Mouse (Mus musculus) activated CD4-positive, CD25-positive, alpha-beta regulatory T cell (primary cell): ENCODE measurements around the gene Ubtf. TPM values are rescaled to one million over a fixed set of nuclear protein-coding genes. Genes with fewer than 3 reads are reported as not detected.

ENCODE experiments used
- polyA plus RNA-seq, 2 experiments: library from polyadenylated mRNA; unstranded; fragments of 100-300 nt; shearing (Covaris generic); gene quantifications; one replicate each; pipeline ENCODE4 v1.2.1; 2017

Gene Ubtf
- polyA plus RNA-seq: 100 to 1,000 TPM; 104 to 123 TPM

GRCm38 (mm10) chr11:102319410-102319792 lies at the start of gene Ubtf:
TSS of gene Ubtf (minus strand) at chr11:102319742.

GRCm38 (mm10) chr11:102366103-102366502 lies 46.6 kb upstream of the Ubtf start, which contains the start of gene Slc4a1:
TSS of gene Slc4a1 (minus strand) at chr11:102366203.

GRCm38 (mm10) chr11:102296491-102297472 lies 22.8 kb downstream of the Ubtf start, which contains the start of gene Atxn7l3:
TSS of gene Atxn7l3 (minus strand) at chr11:102296631.

GRCm38 (mm10) chr11:102284501-102285094 lies 34.9 kb downstream of the Ubtf start, which contains the start of gene Tmub2:
TSS of gene Tmub2 (plus strand) at chr11:102284931.

GRCm38 (mm10) chr11:102268520-102269244 lies 50.9 kb downstream of the Ubtf start, which contains the start of gene Asb16:
TSS of gene Asb16 (plus strand) at chr11:102268743.

Other genes with a start within 250 kb of the Ubtf start
- gene Mpp2, start 231.2 kb downstream of the Ubtf start, polyA plus RNA-seq: 1 to 10 TPM; 1.5 to 3.2 TPM
- gene Ppy, start 218.4 kb downstream of the Ubtf start, polyA plus RNA-seq: not detected
- not detected for gene Pyy, start 211.9 kb downstream of the Ubtf start, polyA plus RNA-seq
- under 1 TPM in 1 of 2 experiments, not detected in 1; 0.14 TPM for gene Nags, start 174.2 kb downstream of the Ubtf start, polyA plus RNA-seq
- 10 to 100 TPM in 1 of 2 experiments, 1 to 10 TPM in 1; 4.9 to 10.4 TPM for gene Tmem101, start 163.3 kb downstream of the Ubtf start, polyA plus RNA-seq
- gene Lsm12, start 134.4 kb downstream of the Ubtf start, polyA plus RNA-seq: 10 to 100 TPM; 71.5 to 99.9 TPM
- 10 to 100 TPM; 23.4 to 38.3 TPM for gene G6pc3, start 130.1 kb downstream of the Ubtf start, polyA plus RNA-seq
- gene Hdac5, start 89.6 kb downstream of the Ubtf start, polyA plus RNA-seq: 10 to 100 TPM; 23.2 to 25.0 TPM
- gene BC030867, start 70.9 kb downstream of the Ubtf start, polyA plus RNA-seq: 1 to 10 TPM; 1.3 to 2.5 TPM
- not detected for gene Asb16, start 51.0 kb downstream of the Ubtf start, polyA plus RNA-seq
- gene Tmub2, start 34.8 kb downstream of the Ubtf start, polyA plus RNA-seq: 10 to 100 TPM; 53.2 to 53.9 TPM
- 10 to 100 TPM; 18.9 to 21.8 TPM for gene Atxn7l3, start 23.1 kb downstream of the Ubtf start, polyA plus RNA-seq
- gene Slc4a1, start 46.5 kb upstream of the Ubtf start, polyA plus RNA-seq: 1 to 10 TPM; 3.0 to 3.3 TPM
- gene Rundc3a, start 73.7 kb upstream of the Ubtf start, polyA plus RNA-seq: 10 to 100 TPM; 25.8 to 29.9 TPM
- gene Slc25a39, start 88.2 kb upstream of the Ubtf start, polyA plus RNA-seq: 10 to 100 TPM; 78.1 to 93.5 TPM
- 10 to 100 TPM; 42.4 to 63.7 TPM for gene Grn, start 110.6 kb upstream of the Ubtf start, polyA plus RNA-seq
- gene Fam171a2, start 127.9 kb upstream of the Ubtf start, polyA plus RNA-seq: under 1 TPM in 1 of 2 experiments, not detected in 1; 0.32 TPM
- gene Itga2b, start 150.4 kb upstream of the Ubtf start, polyA plus RNA-seq: 1 to 10 TPM in 1 of 2 experiments, under 1 TPM in 1; 0.64 to 1.1 TPM
- gene Gpatch8, start 236.7 kb upstream of the Ubtf start, polyA plus RNA-seq: 10 to 100 TPM; 57.4 to 60.5 TPM